Mouse (Mus musculus): ENCODE results near the gene Cmtm5. TPM values are rescaled to one million over a fixed set of nuclear protein-coding genes. Genes with fewer than 3 reads are reported as not detected.
A peak's percentile ranks its signal among the peaks of the same experiment; 100 is the strongest.

The Cmtm5 gene
- 7.1 and 8.5 TPM in 2 replicates for polyA plus RNA-seq (2014; fragmentation: Nextera tagmentation; extraction: Ambion mirVana)

DNA sequence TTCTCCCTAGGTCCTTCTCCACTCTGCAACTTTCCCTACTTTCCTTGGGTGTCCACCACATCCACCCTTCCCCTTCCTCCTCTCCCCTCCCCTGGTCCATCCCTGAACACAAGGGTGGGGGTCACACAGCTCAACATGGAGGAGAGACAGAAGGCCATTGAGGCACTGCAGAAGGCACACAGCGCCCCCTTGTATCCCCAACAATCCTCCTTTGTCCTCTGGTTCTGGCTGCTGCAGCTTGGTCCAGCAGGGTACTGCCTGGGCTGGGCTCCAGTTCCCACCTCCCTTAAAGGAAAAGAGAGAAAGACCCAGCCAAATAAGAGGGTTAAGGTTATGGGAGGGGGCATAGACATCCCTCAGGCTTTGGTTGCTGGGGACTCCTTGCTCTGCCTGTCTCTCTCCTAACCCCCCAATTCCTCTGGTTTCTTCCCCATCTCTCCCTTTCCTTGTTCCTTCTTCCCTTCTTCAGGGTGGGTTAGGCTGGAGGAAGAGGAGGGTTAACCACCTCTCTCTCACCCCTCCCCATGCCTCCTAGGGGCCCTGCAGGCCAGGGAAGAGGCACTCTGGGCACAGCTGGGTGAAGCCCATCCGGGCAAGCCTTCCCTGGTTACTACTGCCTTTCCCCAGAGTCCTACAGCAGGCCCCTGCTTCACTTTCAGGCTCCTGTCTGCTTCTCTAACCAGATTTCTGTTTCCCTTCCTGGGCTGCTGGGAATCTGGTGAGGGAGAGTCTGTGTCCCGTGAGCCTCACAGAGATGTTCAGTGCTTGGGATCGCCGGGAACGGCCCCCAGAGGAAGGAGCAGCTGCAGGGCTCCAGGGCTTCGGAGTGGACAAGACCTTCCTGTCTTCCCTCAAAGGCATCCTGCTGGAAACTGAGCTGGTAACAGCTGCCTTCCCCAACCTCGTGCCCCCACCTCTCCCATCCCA is at the start of gene Cmtm5:
Gene Cmtm5 (plus strand): TSS at position 358 of the 927 bp plus-strand sequence.
- H3K4me3 ChIP-seq (ENCODE audit: low read depth, low read length) = no peak within 1 kb of the TSS

DNA sequence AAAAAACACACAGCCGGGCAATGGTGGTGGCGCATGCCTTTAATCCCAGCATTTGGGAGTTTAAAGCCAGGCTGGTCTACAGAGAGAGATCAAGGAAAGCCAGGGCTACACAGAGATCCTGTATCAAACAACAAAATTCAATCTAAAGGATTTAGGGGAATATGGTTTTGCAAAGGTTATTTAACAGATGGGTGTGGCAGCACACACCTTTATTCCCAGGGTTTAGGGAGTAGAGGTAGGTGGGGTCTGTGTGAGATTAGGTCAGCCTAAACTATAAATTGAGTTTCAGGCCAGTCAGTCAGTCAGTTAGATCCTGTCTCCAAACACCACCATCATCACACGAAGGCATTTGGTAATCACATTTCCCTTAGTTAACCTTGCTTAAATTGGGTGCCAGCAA is 43.9 kb upstream of the Cmtm5 start, which contains the start of gene Pabpn1:
Gene Pabpn1 (plus strand): TSS at position 301 of the 400 bp plus-strand sequence.
- Histone ChIP-seq H3K27me3 (ENCODE audit: control insufficient read depth, insufficient read depth, low read length) (no peaks in the 10 kb centered on the region), H3K36me3 (ENCODE audit: control insufficient read depth, insufficient read depth, low read length) (peaks cover 18% of the 10 kb centered on the region), H3K27ac (ENCODE audit: low read length) (peak within 1 kb of the TSS; percentile 71), H3K4me3 (ENCODE audit: low read depth, low read length) (peak within 1 kb of the TSS; percentile 95), H3K9me3 (ENCODE audit: control insufficient read depth, low read depth, low read length) (no peaks in the 10 kb centered on the region), H3K9ac (replicated peaks; ENCODE audit: low read depth, low read length) (peak within 1 kb of the TSS; percentile 12), H3K4me2 (replicated peaks; ENCODE audit: low read depth, low read length) (peak within 1 kb of the TSS; percentile 40), H3K4me1 (ENCODE audit: control insufficient read depth, insufficient read depth, low read length) (0 out of 2 replicates have a peak, but pooled peaks cover 3% of the 10 kb centered on the region)
- WGBS = 93% methylated on average over 3 of the region's 3 CpGs
- no peak for ATAC-seq (ENCODE audit: insufficient number of reproducible peaks, insufficient read depth, low FRiP score, low read depth)

More for the DNA sequence above, at the start of gene Cmtm5:
- no peak within 1 kb of the TSS for H3K4me2 ChIP-seq (replicated peaks; ENCODE audit: low read depth, low read length)
- no peaks in the 10 kb centered on the region for H3K36me3 ChIP-seq (ENCODE audit: control insufficient read depth, insufficient read depth, low read length)
- no peaks in the 10 kb centered on the region for H3K9me3 ChIP-seq (ENCODE audit: control insufficient read depth, low read depth, low read length)
- ATAC-seq (ENCODE audit: insufficient number of reproducible peaks, insufficient read depth, low FRiP score, low read depth) = no peak
- no peaks in the 10 kb centered on the region for H3K27me3 ChIP-seq (ENCODE audit: control insufficient read depth, insufficient read depth, low read length)
- H3K4me1 ChIP-seq (ENCODE audit: control insufficient read depth, insufficient read depth, low read length) = peaks cover 7% of the 10 kb centered on the region
- H3K27ac ChIP-seq (ENCODE audit: low read length) = peak within 1 kb of the TSS; percentile 78
- 33% methylated on average over 8 of the region's 8 CpGs for WGBS
- 0 out of 2 replicates have a peak within 1 kb of the TSS, but pooled peaks have one; percentile 10 for H3K9ac ChIP-seq (replicated peaks; ENCODE audit: low read depth, low read length)

DNA sequence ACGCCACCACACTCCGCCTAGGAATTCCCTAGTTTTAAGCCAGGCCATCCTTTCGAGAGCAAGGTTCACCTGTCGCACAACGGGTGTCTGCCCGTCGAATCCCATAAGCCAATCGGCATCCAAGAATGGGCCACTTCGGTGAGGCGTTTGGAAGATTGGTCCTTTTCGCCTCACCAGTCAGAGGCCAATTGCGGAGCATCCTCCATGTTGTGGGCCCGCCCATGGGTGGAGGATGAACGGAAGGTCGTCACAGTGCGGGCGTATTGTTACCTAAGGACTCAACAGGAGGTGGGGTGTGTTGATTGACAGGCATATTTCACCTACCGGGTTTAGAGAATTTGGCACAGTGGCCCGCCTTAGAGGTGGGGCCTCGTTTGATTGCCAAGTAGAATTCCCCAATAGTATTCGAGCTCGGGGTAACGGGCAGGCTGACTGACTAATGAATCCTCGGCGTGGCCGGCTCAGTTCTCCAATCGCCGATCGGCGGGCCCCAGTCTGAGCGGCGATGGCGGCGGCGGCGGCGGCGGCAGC is 42.3 kb upstream of the Cmtm5 start:
- Histone ChIP-seq H3K4me2 (replicated peaks; ENCODE audit: low read depth, low read length) (peak overlapping the region; percentile 40), H3K27me3 (ENCODE audit: control insufficient read depth, insufficient read depth, low read length) (no peaks in the 10 kb centered on the region), H3K9me3 (ENCODE audit: control insufficient read depth, low read depth, low read length) (no peaks in the 10 kb centered on the region), H3K4me3 (ENCODE audit: low read depth, low read length) (peak overlapping the region; percentile 95), H3K9ac (replicated peaks; ENCODE audit: low read depth, low read length) (peak overlapping the region; percentile 99), H3K4me1 (ENCODE audit: control insufficient read depth, insufficient read depth, low read length) (0 out of 2 replicates have a peak, but pooled peaks cover 6% of the 10 kb centered on the region), H3K36me3 (ENCODE audit: control insufficient read depth, insufficient read depth, low read length) (peaks cover 28% of the 10 kb centered on the region), H3K27ac (ENCODE audit: low read length) (peak overlapping the region; percentile 97)
- peak; percentile 98 for ATAC-seq (ENCODE audit: insufficient number of reproducible peaks, insufficient read depth, low FRiP score, low read depth)
- WGBS = under 1% methylated on average over 38 of the region's 38 CpGs

DNA sequence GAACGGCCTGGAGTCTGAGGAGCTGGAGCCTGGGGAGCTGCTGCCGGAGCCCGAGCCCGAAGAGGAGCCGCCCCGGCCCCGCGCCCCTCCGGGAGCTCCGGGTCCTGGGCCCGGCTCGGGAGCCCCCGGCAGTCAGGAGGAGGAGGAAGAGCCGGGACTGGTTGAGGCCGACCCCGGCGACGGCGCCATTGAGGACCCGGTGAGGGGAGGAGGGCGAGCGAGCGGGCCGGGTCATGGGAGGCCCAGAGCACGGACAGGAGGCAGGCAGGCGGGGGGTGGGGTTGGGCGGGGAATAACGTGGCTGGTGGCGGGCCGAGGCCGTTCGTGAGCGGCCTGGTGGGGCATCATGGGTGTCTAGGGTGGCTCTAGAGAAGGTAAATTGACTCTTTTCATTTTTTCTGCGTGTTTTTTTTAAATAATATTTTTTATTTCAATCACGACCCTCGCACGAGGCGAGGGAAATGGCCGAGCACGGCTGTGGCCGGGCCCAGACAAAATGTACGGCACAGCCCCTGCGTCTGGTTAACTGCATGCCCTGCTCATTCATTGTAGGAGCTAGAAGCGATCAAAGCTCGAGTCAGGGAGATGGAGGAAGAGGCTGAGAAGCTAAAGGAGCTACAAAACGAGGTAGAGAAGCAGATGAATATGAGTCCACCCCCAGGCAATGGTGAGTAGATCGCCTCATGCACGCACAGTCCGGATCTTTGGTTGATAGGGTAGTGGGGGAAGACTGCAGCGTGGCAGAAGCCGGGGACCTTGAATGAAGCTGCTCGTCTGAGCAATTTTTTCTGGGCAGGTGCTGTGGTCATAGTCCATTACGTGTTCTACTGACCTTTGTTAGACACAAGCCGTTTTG is 41.5 kb upstream of the Cmtm5 start:
- Histone ChIP-seq H3K9ac (replicated peaks; ENCODE audit: low read depth, low read length) (peak overlapping the region; percentile 99), H3K27me3 (ENCODE audit: control insufficient read depth, insufficient read depth, low read length) (no peaks in the 10 kb centered on the region), H3K4me1 (ENCODE audit: control insufficient read depth, insufficient read depth, low read length) (0 out of 2 replicates have a peak, but pooled peaks cover 6% of the 10 kb centered on the region), H3K9me3 (ENCODE audit: control insufficient read depth, low read depth, low read length) (no peaks in the 10 kb centered on the region), H3K4me2 (replicated peaks; ENCODE audit: low read depth, low read length) (peak overlapping the region; percentile 49), H3K36me3 (ENCODE audit: control insufficient read depth, insufficient read depth, low read length) (peaks cover 28% of the 10 kb centered on the region), H3K4me3 (ENCODE audit: low read depth, low read length) (peak overlapping the region; percentile 95), H3K27ac (ENCODE audit: low read length) (peak overlapping the region; percentile 97)
- WGBS = under 1% methylated on average over 54 of the region's 54 CpGs
- ATAC-seq (ENCODE audit: insufficient number of reproducible peaks, insufficient read depth, low FRiP score, low read depth) = peak; percentile 69

DNA sequence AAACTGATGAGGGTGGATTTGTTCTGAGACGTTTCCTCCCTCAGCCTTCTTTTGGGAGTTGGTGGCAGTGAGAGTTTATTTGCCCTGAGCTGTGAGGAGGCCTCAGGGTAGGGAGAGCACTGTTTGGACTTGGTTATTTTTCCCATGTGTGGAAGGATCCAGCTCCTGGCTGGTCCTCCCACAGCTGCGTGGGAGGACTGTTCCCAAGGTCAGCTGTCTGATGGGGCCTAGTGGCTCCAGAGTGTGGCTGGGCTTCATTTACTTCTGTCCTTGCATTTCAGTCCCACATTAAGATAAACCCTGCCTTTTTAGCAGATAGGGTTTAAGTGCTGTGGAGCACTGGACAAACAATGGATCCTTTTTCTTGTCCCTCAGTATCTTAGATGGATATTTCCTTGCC is 38.6 kb upstream of the Cmtm5 start:
- no peak overlapping the region for H3K9ac ChIP-seq (replicated peaks; ENCODE audit: low read depth, low read length)
- peak overlapping the region; percentile 15; the same call in 1 of the 2 replicates for H3K27ac ChIP-seq (ENCODE audit: low read length)
- 51% methylated on average over 2 of the region's 2 CpGs for whole genome bisulfite sequencing
- no peak overlapping the region for H3K4me3 ChIP-seq (ENCODE audit: low read depth, low read length)
- ATAC-seq (ENCODE audit: insufficient number of reproducible peaks, insufficient read depth, low FRiP score, low read depth) = no peak
- 0 out of 2 replicates have a peak, but pooled peaks cover 6% of the 10 kb centered on the region for H3K4me1 ChIP-seq (ENCODE audit: control insufficient read depth, insufficient read depth, low read length)
- no peak overlapping the region for H3K4me2 ChIP-seq (replicated peaks; ENCODE audit: low read depth, low read length)
- H3K36me3 ChIP-seq (ENCODE audit: control insufficient read depth, insufficient read depth, low read length) = peaks cover 28% of the 10 kb centered on the region
- H3K9me3 ChIP-seq (ENCODE audit: control insufficient read depth, low read depth, low read length) = no peaks in the 10 kb centered on the region
- H3K27me3 ChIP-seq (ENCODE audit: control insufficient read depth, insufficient read depth, low read length) = no peaks in the 10 kb centered on the region

DNA sequence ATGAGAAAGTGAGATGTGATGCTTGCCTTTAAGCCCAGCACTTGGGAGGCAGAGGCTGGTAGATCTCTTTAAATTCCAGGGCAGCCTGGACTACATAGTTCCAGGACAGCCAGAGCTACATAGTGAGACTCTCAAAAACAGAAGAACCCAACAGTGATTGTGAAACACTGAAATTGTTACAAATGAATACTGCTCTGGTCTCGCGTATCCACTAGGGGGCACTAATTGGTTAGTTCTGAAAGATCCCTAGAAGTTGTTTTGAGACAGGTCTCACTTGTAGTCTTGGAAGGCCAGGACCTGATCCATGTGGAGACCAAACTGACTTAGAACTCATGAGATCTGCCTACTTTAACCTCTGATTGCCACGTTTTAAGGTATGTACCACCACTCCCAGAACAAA is 35.7 kb upstream of the Cmtm5 start:
- H3K27ac ChIP-seq (ENCODE audit: low read length) = no peak overlapping the region
- 0% methylated on average over 3 of the region's 3 CpGs for WGBS
- peak; percentile 57; the same call in 1 of the 2 replicates for ATAC-seq (ENCODE audit: insufficient number of reproducible peaks, insufficient read depth, low FRiP score, low read depth)

DNA sequence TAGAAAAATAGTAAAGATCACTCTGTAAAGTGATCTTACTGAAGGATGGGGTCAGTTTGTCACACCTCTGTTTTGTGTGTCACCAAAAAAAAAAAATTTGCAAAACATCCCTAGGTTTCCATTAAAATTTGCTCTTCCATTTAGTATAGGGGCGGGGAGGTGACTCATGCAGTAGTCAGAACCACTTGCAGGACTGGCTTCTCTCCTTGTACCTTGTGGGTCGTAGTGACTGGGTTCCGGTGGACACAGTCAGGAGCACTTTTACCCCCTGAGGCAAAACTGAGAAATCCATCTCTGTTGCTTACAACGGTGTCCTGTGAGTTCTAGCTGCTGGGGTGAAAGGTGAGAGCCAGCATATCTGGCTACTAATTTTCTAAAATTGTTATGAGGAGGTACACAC is 32.4 kb upstream of the Cmtm5 start:
- ATAC-seq (ENCODE audit: insufficient number of reproducible peaks, insufficient read depth, low FRiP score, low read depth) = no peak
- WGBS = 87% methylated on average over 4 of the region's 4 CpGs
- no peaks in the 10 kb centered on the region for H3K27me3 ChIP-seq (ENCODE audit: control insufficient read depth, insufficient read depth, low read length)
- H3K4me2 ChIP-seq (replicated peaks; ENCODE audit: low read depth, low read length) = no peak overlapping the region
- H3K9ac ChIP-seq (replicated peaks; ENCODE audit: low read depth, low read length) = no peak overlapping the region
- H3K36me3 ChIP-seq (ENCODE audit: control insufficient read depth, insufficient read depth, low read length) = peaks cover 25% of the 10 kb centered on the region
- H3K9me3 ChIP-seq (ENCODE audit: control insufficient read depth, low read depth, low read length) = no peaks in the 10 kb centered on the region
- H3K4me3 ChIP-seq (ENCODE audit: low read depth, low read length) = no peak overlapping the region
- H3K4me1 ChIP-seq (ENCODE audit: control insufficient read depth, insufficient read depth, low read length) = no peaks in the 10 kb centered on the region
- no peak overlapping the region for H3K27ac ChIP-seq (ENCODE audit: low read length)

More for the DNA sequence above, 35.7 kb upstream of the Cmtm5 start:
- H3K4me2 ChIP-seq (replicated peaks; ENCODE audit: low read depth, low read length) = no peak overlapping the region
- no peaks in the 10 kb centered on the region for H3K9me3 ChIP-seq (ENCODE audit: control insufficient read depth, low read depth, low read length)
- H3K27me3 ChIP-seq (ENCODE audit: control insufficient read depth, insufficient read depth, low read length) = no peaks in the 10 kb centered on the region
- H3K4me3 ChIP-seq (ENCODE audit: low read depth, low read length) = no peak overlapping the region
- H3K9ac ChIP-seq (replicated peaks; ENCODE audit: low read depth, low read length) = no peak overlapping the region
- 0 out of 2 replicates have a peak, but pooled peaks cover 6% of the 10 kb centered on the region for H3K4me1 ChIP-seq (ENCODE audit: control insufficient read depth, insufficient read depth, low read length)
- peaks cover 28% of the 10 kb centered on the region for H3K36me3 ChIP-seq (ENCODE audit: control insufficient read depth, insufficient read depth, low read length)

DNA sequence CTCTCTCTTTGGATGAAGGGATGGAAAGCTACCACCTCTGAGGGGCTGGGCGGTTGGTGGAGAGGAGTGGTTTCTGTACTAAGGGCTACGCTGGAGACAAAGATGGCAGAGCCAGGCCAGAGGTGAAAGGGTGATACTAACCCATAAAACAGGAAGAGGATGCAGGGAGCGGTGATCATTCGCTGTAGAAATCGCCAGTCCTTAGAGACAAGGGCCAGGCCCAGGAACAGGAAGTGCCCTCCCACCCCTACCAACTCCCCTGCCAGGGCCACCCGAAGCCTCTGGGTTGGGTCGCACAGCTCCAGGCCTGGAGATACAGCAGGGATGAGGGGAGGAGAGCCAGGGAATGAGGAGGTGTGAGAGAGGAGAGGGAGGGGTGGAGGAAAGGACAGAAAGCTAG is 27.4 kb upstream of the Cmtm5 start:
- H3K27me3 ChIP-seq (ENCODE audit: control insufficient read depth, insufficient read depth, low read length) = no peaks in the 10 kb centered on the region
- H3K36me3 ChIP-seq (ENCODE audit: control insufficient read depth, insufficient read depth, low read length) = peaks cover 40% of the 10 kb centered on the region
- ATAC-seq (ENCODE audit: insufficient number of reproducible peaks, insufficient read depth, low FRiP score, low read depth) = no peak
- peaks cover 9% of the 10 kb centered on the region; the same call in 1 of the 2 replicates for H3K4me1 ChIP-seq (ENCODE audit: control insufficient read depth, insufficient read depth, low read length)
- H3K27ac ChIP-seq (ENCODE audit: low read length) = no peak overlapping the region
- no peaks in the 10 kb centered on the region for H3K9me3 ChIP-seq (ENCODE audit: control insufficient read depth, low read depth, low read length)
- H3K4me2 ChIP-seq (replicated peaks; ENCODE audit: low read depth, low read length) = no peak overlapping the region
- no peak overlapping the region for H3K4me3 ChIP-seq (ENCODE audit: low read depth, low read length)
- no peak overlapping the region for H3K9ac ChIP-seq (replicated peaks; ENCODE audit: low read depth, low read length)
- 77% methylated on average over 7 of the region's 7 CpGs for WGBS
